Mouse (Mus musculus) heart, adult 2 months (tissue): ENCODE data around the gene Slc35a5.

Source experiments
- CTCF ChIP-seq: fragments of 200-600 bp; IDR thresholded peaks from 2 replicates; pipeline ENCODE4 v1.8.1; 2022; ENCODE audit warnings: antibody characterized with exemption, mild to moderate bottlenecking, moderate library complexity
- EP300 ChIP-seq: fragments of 200-500 bp; IDR thresholded peaks from 2 replicates; pipeline ENCODE4 v1.6.1; 2011; ENCODE audit warnings: low read depth, low read length, control low read depth; ENCODE audit not compliant: insufficient read depth
- POLR2A ChIP-seq: fragments of 200-500 bp; IDR thresholded peaks from 2 replicates; pipeline ENCODE4 v1.6.1; 2011; ENCODE audit warnings: mild to moderate bottlenecking, low read depth, low read length, control low read depth; ENCODE audit not compliant: insufficient read depth

GRCm38 (mm10) chr16:45100892-45101291, 57.6 kb downstream of the Slc35a5 start:
- TF ChIP-seq POLR2A = no peak
- TF ChIP-seq CTCF = no peak
- TF ChIP-seq EP300 = no peak
